Mouse (Mus musculus): Measurements from ENCODE around the gene Rsc1a1. TPM values are rescaled to one million over a fixed set of nuclear protein-coding genes. Genes with fewer than 3 reads are reported as not detected.

The Rsc1a1 gene
- total and polyA plus RNA-seq, 2 experiments: 16.3 to 70.9 TPM

- DNase-seq (ENCODE audit: extremely low read depth, low read depth, low spot score): peak; percentile 54
- H3K4me3 ChIP-seq (ENCODE audit: insufficient read depth, low read depth, low read length): no peak overlapping the region
- TF ChIP-seq CTCF (IDR thresholded peaks at IDR 0.05; ENCODE audit: low read depth, low read length): no peak
- no peak for TF ChIP-seq POLR2A (IDR thresholded peaks at IDR 0.05; ENCODE audit: extremely low read depth, insufficient read depth, low read length)
- no peaks in the 10 kb centered on the region for H3K36me3 ChIP-seq (ENCODE audit: control insufficient read depth, insufficient read depth, low read length)
- H3K27me3 ChIP-seq (ENCODE audit: control insufficient read depth, insufficient read depth, low read length): no peaks in the 10 kb centered on the region
- H3K79me2 ChIP-seq (ENCODE audit: control insufficient read depth, insufficient read depth, low read length): peaks cover 25% of the 10 kb centered on the region; the same call in 1 of the 2 replicates
- H3K4me1 ChIP-seq (ENCODE audit: control insufficient read depth, insufficient read depth, low read length): peaks cover 10% of the 10 kb centered on the region
- no peak overlapping the region for H3K27ac ChIP-seq (replicated peaks; ENCODE audit: insufficient read depth, low read depth, low read length)
- no peak overlapping the region for H3K9ac ChIP-seq (ENCODE audit: low read depth, low read length)
- WGBS: 47% methylated on average over 8 of the region's 8 CpGs
Observed at GRCm38 (mm10) chr4:141656932-141657331, 28.5 kb downstream of the Rsc1a1 start.

- Histone ChIP-seq H3K27ac (replicated peaks; ENCODE audit: insufficient read depth, low read depth, low read length) (no peak overlapping the region), H3K27me3 (ENCODE audit: control insufficient read depth, insufficient read depth, low read length) (no peaks in the 10 kb centered on the region), H3K4me3 (ENCODE audit: insufficient read depth, low read depth, low read length) (no peak overlapping the region), H3K9ac (ENCODE audit: low read depth, low read length) (no peak overlapping the region), H3K79me2 (ENCODE audit: control insufficient read depth, insufficient read depth, low read length) (peaks cover 29% of the 10 kb centered on the region; the same call in 1 of the 2 replicates), H3K4me1 (ENCODE audit: control insufficient read depth, insufficient read depth, low read length) (peaks cover 10% of the 10 kb centered on the region), H3K36me3 (ENCODE audit: control insufficient read depth, insufficient read depth, low read length) (no peaks in the 10 kb centered on the region)
- TF ChIP-seq POLR2A (IDR thresholded peaks at IDR 0.05; ENCODE audit: extremely low read depth, insufficient read depth, low read length) (no peak), CTCF (IDR thresholded peaks at IDR 0.05; ENCODE audit: low read depth, low read length) (no peak)
- 80% methylated on average over 12 of the region's 12 CpGs for WGBS
- DNase-seq (ENCODE audit: extremely low read depth, low read depth, low spot score): no peak
Observed at GRCm38 (mm10) chr4:141655908-141656608, 29.3 kb downstream of the Rsc1a1 start.

GRCm38 (mm10) chr4:141654509-141654908, 30.9 kb downstream of the Rsc1a1 start:
- 94% methylated on average over 6 of the region's 6 CpGs for WGBS
- H3K4me3 ChIP-seq (ENCODE audit: insufficient read depth, low read depth, low read length): no peak overlapping the region
- no peak overlapping the region for H3K27ac ChIP-seq (replicated peaks; ENCODE audit: insufficient read depth, low read depth, low read length)
- peaks cover 35% of the 10 kb centered on the region; the same call in 1 of the 2 replicates for H3K79me2 ChIP-seq (ENCODE audit: control insufficient read depth, insufficient read depth, low read length)
- H3K27me3 ChIP-seq (ENCODE audit: control insufficient read depth, insufficient read depth, low read length): no peaks in the 10 kb centered on the region
- no peaks in the 10 kb centered on the region for H3K36me3 ChIP-seq (ENCODE audit: control insufficient read depth, insufficient read depth, low read length)
- no peak overlapping the region for H3K9ac ChIP-seq (ENCODE audit: low read depth, low read length)
- H3K4me1 ChIP-seq (ENCODE audit: control insufficient read depth, insufficient read depth, low read length): peaks cover 10% of the 10 kb centered on the region
- TF ChIP-seq POLR2A (IDR thresholded peaks at IDR 0.05; ENCODE audit: extremely low read depth, insufficient read depth, low read length) (no peak), CTCF (IDR thresholded peaks at IDR 0.05; ENCODE audit: low read depth, low read length) (no peak)
- no peak for DNase-seq (ENCODE audit: extremely low read depth, low read depth, low spot score)

DNA sequence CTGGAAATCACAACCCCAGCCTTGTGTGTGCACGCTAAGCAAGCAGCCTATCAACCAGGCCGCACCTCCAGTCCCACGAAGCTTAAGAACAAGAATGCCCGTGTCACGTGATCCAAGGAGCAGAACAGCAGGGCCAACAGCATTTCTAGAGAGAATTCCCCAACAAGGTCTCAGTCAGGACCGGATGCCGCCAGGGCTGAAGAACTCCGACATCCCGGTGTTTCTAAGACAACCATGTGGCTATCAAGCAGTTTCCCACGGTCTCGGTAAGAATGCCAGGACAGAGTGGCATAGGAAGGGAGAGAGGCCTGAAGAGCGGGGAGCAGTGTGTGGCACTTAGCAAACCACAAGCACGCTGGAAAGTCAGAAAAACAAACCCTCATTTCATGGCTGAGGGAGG, 31.6 kb downstream of the Rsc1a1 start:
- Histone ChIP-seq H3K9ac (ENCODE audit: low read depth, low read length) (no peak overlapping the region), H3K27ac (replicated peaks; ENCODE audit: insufficient read depth, low read depth, low read length) (no peak overlapping the region), H3K4me3 (ENCODE audit: insufficient read depth, low read depth, low read length) (no peak overlapping the region), H3K4me1 (ENCODE audit: control insufficient read depth, insufficient read depth, low read length) (peaks cover 10% of the 10 kb centered on the region), H3K36me3 (ENCODE audit: control insufficient read depth, insufficient read depth, low read length) (no peaks in the 10 kb centered on the region), H3K79me2 (ENCODE audit: control insufficient read depth, insufficient read depth, low read length) (peaks cover 39% of the 10 kb centered on the region; the same call in 1 of the 2 replicates), H3K27me3 (ENCODE audit: control insufficient read depth, insufficient read depth, low read length) (no peaks in the 10 kb centered on the region)
- TF ChIP-seq POLR2A (IDR thresholded peaks at IDR 0.05; ENCODE audit: extremely low read depth, insufficient read depth, low read length): no peak
- DNase-seq (ENCODE audit: extremely low read depth, low read depth, low spot score): no peak
- WGBS: 96% methylated on average over 13 of the region's 13 CpGs

- no peak for DNase-seq (ENCODE audit: extremely low read depth, low read depth, low spot score)
Observed at GRCm38 (mm10) chr4:141653044-141653443, 32.4 kb downstream of the Rsc1a1 start.

GRCm38 (mm10) chr4:141651944-141652343, 33.5 kb downstream of the Rsc1a1 start:
- 87% methylated on average over 10 of the region's 10 CpGs for WGBS
- DNase-seq (ENCODE audit: extremely low read depth, low read depth, low spot score): no peak

More at GRCm38 (mm10) chr4:141653044-141653443, 32.4 kb downstream of the Rsc1a1 start:
- Histone ChIP-seq H3K27me3 (ENCODE audit: control insufficient read depth, insufficient read depth, low read length) (no peaks in the 10 kb centered on the region), H3K27ac (replicated peaks; ENCODE audit: insufficient read depth, low read depth, low read length) (no peak overlapping the region), H3K36me3 (ENCODE audit: control insufficient read depth, insufficient read depth, low read length) (no peaks in the 10 kb centered on the region), H3K9ac (ENCODE audit: low read depth, low read length) (no peak overlapping the region), H3K79me2 (ENCODE audit: control insufficient read depth, insufficient read depth, low read length) (peaks cover 38% of the 10 kb centered on the region; the same call in 1 of the 2 replicates), H3K4me3 (ENCODE audit: insufficient read depth, low read depth, low read length) (no peak overlapping the region), H3K4me1 (ENCODE audit: control insufficient read depth, insufficient read depth, low read length) (peaks cover 10% of the 10 kb centered on the region)
- 83% methylated on average over 8 of the region's 8 CpGs for WGBS
- no peak for TF ChIP-seq POLR2A (IDR thresholded peaks at IDR 0.05; ENCODE audit: extremely low read depth, insufficient read depth, low read length)
- TF ChIP-seq CTCF (IDR thresholded peaks at IDR 0.05; ENCODE audit: low read depth, low read length): no peak

More at GRCm38 (mm10) chr4:141651944-141652343, 33.5 kb downstream of the Rsc1a1 start:
- Histone ChIP-seq H3K4me1 (ENCODE audit: control insufficient read depth, insufficient read depth, low read length) (peaks cover 6% of the 10 kb centered on the region), H3K27ac (replicated peaks; ENCODE audit: insufficient read depth, low read depth, low read length) (no peak overlapping the region), H3K27me3 (ENCODE audit: control insufficient read depth, insufficient read depth, low read length) (no peaks in the 10 kb centered on the region), H3K9ac (ENCODE audit: low read depth, low read length) (no peak overlapping the region), H3K79me2 (ENCODE audit: control insufficient read depth, insufficient read depth, low read length) (peaks cover 35% of the 10 kb centered on the region; the same call in 1 of the 2 replicates), H3K36me3 (ENCODE audit: control insufficient read depth, insufficient read depth, low read length) (no peaks in the 10 kb centered on the region), H3K4me3 (ENCODE audit: insufficient read depth, low read depth, low read length) (no peak overlapping the region)
- TF ChIP-seq CTCF (IDR thresholded peaks at IDR 0.05; ENCODE audit: low read depth, low read length) (no peak), POLR2A (IDR thresholded peaks at IDR 0.05; ENCODE audit: extremely low read depth, insufficient read depth, low read length) (no peak)
